Mouse (Mus musculus) liver, embryonic 14.5 days (tissue): ENCODE measurements around the gene Lmntd1. TPM values are rescaled to one million over a fixed set of nuclear protein-coding genes. Genes with fewer than 3 reads are reported as not detected.

Source experiments
- ATAC-seq: fragments of 200-750 bp; cut with Nextera tagmentation; 2 replicates; pipeline ENCODE4 v1.8.0; 2017; ENCODE audit warnings: moderate number of reproducible peaks, mild to moderate bottlenecking, moderate library complexity; ENCODE audit not compliant: insufficient read depth
- DNase-seq, 3 experiments: peaks; one replicate each; pipeline ENCODE4 v3.0.0-alpha.2; 2012 to 2013; ENCODE audit warnings: low read depth in 3 of 3, low spot score in 3 of 3
- H3K27ac ChIP-seq: fragments of 300-500 bp; sonication (generic); 2 replicates; pipeline ENCODE4 v1.5.1; 2014; ENCODE audit warnings: moderate library complexity, mild to moderate bottlenecking, control low read depth, inconsistent platforms
- H3K27me3 ChIP-seq: fragments of 300-500 bp; sonication (generic); 2 replicates; pipeline ENCODE4 v1.6.1; 2014; ENCODE audit warnings: mild to moderate bottlenecking, low read length, moderate library complexity; ENCODE audit not compliant: control insufficient read depth, insufficient read depth
- H3K36me3 ChIP-seq: fragments of 300-500 bp; sonication (generic); replicated peaks from 2 replicates; pipeline ENCODE4 v1.6.1; 2014; ENCODE audit warnings: low read depth; ENCODE audit not compliant: control insufficient read depth, insufficient read depth
- H3K4me1 ChIP-seq, 2 experiments: fragments of 200-500 bp in 1 of 2; fragments of 300-500 bp in 1 of 2; sonication (generic) in 1 of 2; replicated peaks; 2 replicates each; pipeline ENCODE4 v1.6.1; 2012 to 2014; ENCODE audit warnings: antibody characterized with exemption in 1 of 2, inconsistent platforms in 1 of 2, low read length in 1 of 2; ENCODE audit not compliant: control insufficient read depth in 2 of 2, insufficient read depth in 2 of 2
- H3K4me2 ChIP-seq: fragments of 300-500 bp; sonication (generic); 2 replicates; pipeline ENCODE4 v1.6.1; 2014; ENCODE audit warnings: low read depth, mild to moderate bottlenecking, control low read depth, moderate library complexity
- H3K4me3 ChIP-seq, 2 experiments: fragments of 200-500 bp in 1 of 2; fragments of 300-500 bp in 1 of 2; sonication (generic) in 1 of 2; 2 replicates each; pipeline ENCODE4 v1.5.1; 2012 to 2014; ENCODE audit warnings: low read depth in 2 of 2, low read length in 2 of 2, mild to moderate bottlenecking in 2 of 2, control low read depth in 1 of 2, inconsistent platforms in 1 of 2, moderate library complexity in 1 of 2; ENCODE audit not compliant: insufficient read depth in 1 of 2
- H3K9ac ChIP-seq: fragments of 300-500 bp; sonication (generic); replicated peaks from 2 replicates; pipeline ENCODE4 v1.6.1; 2014; ENCODE audit warnings: mild to moderate bottlenecking, control low read depth, moderate library complexity
- H3K9me3 ChIP-seq: fragments of 300-500 bp; sonication (generic); 2 replicates; pipeline ENCODE4 v1.6.1; 2016; ENCODE audit warnings: low read length, mixed read lengths; ENCODE audit not compliant: control insufficient read depth
- CTCF ChIP-seq: IDR thresholded peaks from 2 replicates; pipeline ENCODE4 v1.5.1; 2016; ENCODE audit warnings: antibody characterized with exemption, low read depth, control low read depth
- EP300 ChIP-seq: IDR thresholded peaks from 2 replicates; pipeline ENCODE4 v1.6.1; 2016; ENCODE audit warnings: antibody characterized with exemption, low read depth
- WGBS: fragments of 180-500 bp; shearing (Covaris S2); extraction: QIAGEN DNeasy Blood & Tissue Kit; methylation state at CpG from one replicate; pipeline ENCODE4 v1.1.7; 2014; ENCODE audit not compliant: insufficient replicate concordance; 5-methylcytosine and 5-hydroxymethylcytosine counted together
- polyA plus RNA-seq, 2 experiments: library from polyadenylated mRNA; depleted of rRNA in 1 of 2; stranded (reverse) in 1 of 2; unstranded in 1 of 2; fragments of >200 nt; fragmentation: Nextera tagmentation in 1 of 2; extraction: Ambion mirVana in 1 of 2; gene quantifications; 2 replicates each; pipeline versions ENCODE4 v1.2.1 to v1.2.3; 2012 to 2014

Gene Lmntd1
- polyA plus RNA-seq, 2 experiments: 0.02 TPM; not detected in 1

GRCm38 (mm10) chr6:145539568-145539859 is 74.6 kb downstream of the Lmntd1 start:
- H3K9ac ChIP-seq: no peak overlapping the region
- no peak overlapping the region for H3K27ac ChIP-seq
- no peaks in the 10 kb centered on the region for H3K27me3 ChIP-seq
- no peaks in the 10 kb centered on the region for H3K9me3 ChIP-seq
- no peak overlapping the region for H3K4me3 ChIP-seq
- no peak overlapping the region for H3K4me2 ChIP-seq
- no peak for TF ChIP-seq EP300
- no peak for TF ChIP-seq CTCF
- DNase-seq (no peak), ATAC-seq (no peak)
- peaks cover 0 to 6% of the 10 kb centered on the region in 2 experiments; a peak in 2 of 4 replicates for H3K4me1 ChIP-seq
- H3K36me3 ChIP-seq: no peaks in the 10 kb centered on the region
- WGBS: 56% methylated on average over 6 of the region's 6 CpGs

- Histone ChIP-seq H3K27ac (no peak overlapping the region), H3K4me1 (peaks cover 0 to 6% of the 10 kb centered on the region in 2 experiments; a peak in 2 of 4 replicates), H3K4me2 (no peak overlapping the region), H3K9ac (no peak overlapping the region), H3K9me3 (no peaks in the 10 kb centered on the region), H3K36me3 (no peaks in the 10 kb centered on the region), H3K27me3 (no peaks in the 10 kb centered on the region), H3K4me3 (no peak overlapping the region)
- ATAC-seq (no peak), DNase-seq (no peak)
- TF ChIP-seq EP300: no peak
- TF ChIP-seq CTCF: no peak
- 60% methylated on average over 11 of the region's 11 CpGs for WGBS
Measured at GRCm38 (mm10) chr6:145538787-145539567, 75.1 kb downstream of the Lmntd1 start.

GRCm38 (mm10) chr6:145530464-145530863 is 83.7 kb downstream of the Lmntd1 start:
- Histone ChIP-seq H3K27me3 (no peaks in the 10 kb centered on the region), H3K4me2 (no peak overlapping the region), H3K4me1 (no peaks in the 10 kb centered on the region), H3K9me3 (no peaks in the 10 kb centered on the region), H3K36me3 (no peaks in the 10 kb centered on the region), H3K9ac (no peak overlapping the region), H3K27ac (no peak overlapping the region), H3K4me3 (no peak overlapping the region)
- WGBS: 42% methylated on average over 3 of the region's 3 CpGs
- TF ChIP-seq EP300 (no peak), CTCF (no peak)
- no peak for ATAC-seq
- no peak for DNase-seq

GRCm38 (mm10) chr6:145523337-145523736 is 90.8 kb downstream of the Lmntd1 start:
- no peak overlapping the region for H3K27ac ChIP-seq
- no peaks in the 10 kb centered on the region for H3K27me3 ChIP-seq
- no peak overlapping the region for H3K9ac ChIP-seq
- no peaks in the 10 kb centered on the region for H3K4me1 ChIP-seq
- no peaks in the 10 kb centered on the region for H3K36me3 ChIP-seq
- H3K4me3 ChIP-seq: no peak overlapping the region
- ATAC-seq (no peak), DNase-seq (no peak)
- 74% methylated on average over 9 of the region's 9 CpGs for WGBS
- H3K9me3 ChIP-seq: no peaks in the 10 kb centered on the region
- no peak for TF ChIP-seq CTCF
- TF ChIP-seq EP300: no peak
- H3K4me2 ChIP-seq: no peak overlapping the region

- 72% methylated on average over 12 of the region's 12 CpGs for WGBS
- no peaks in the 10 kb centered on the region for H3K27me3 ChIP-seq
- H3K36me3 ChIP-seq: no peaks in the 10 kb centered on the region
- DNase-seq (no peak), ATAC-seq (no peak)
- no peak overlapping the region for H3K27ac ChIP-seq
- no peak overlapping the region for H3K4me3 ChIP-seq
- H3K4me2 ChIP-seq: no peak overlapping the region
- H3K9me3 ChIP-seq: no peaks in the 10 kb centered on the region
- no peak for TF ChIP-seq CTCF
- TF ChIP-seq EP300: no peak
- no peaks in the 10 kb centered on the region for H3K4me1 ChIP-seq
- no peak overlapping the region for H3K9ac ChIP-seq
Measured at GRCm38 (mm10) chr6:145522617-145523016, 91.5 kb downstream of the Lmntd1 start.
